Mouse (Mus musculus) G1E (cell line): Measurements from ENCODE around the gene Dmrt1.

Experiments used
- CTCF ChIP-seq: IDR thresholded peaks from 2 replicates; pipeline ENCODE4 v1.5.1; 2012; ENCODE audit warnings: low read depth, low read length, inconsistent platforms, mixed read lengths
- GATA1 ChIP-seq: IDR thresholded peaks from 2 replicates; pipeline ENCODE4 v1.6.1; 2012; ENCODE audit warnings: borderline replicate concordance, low read length, inconsistent platforms, mixed read lengths
- GATA2 ChIP-seq: IDR thresholded peaks from 2 replicates; pipeline ENCODE4 v1.6.1; 2012; ENCODE audit warnings: low read depth, low read length, inconsistent platforms, borderline replicate concordance
- POLR2AphosphoS5 ChIP-seq: IDR thresholded peaks from 2 replicates; pipeline ENCODE4 v1.6.1; 2012; ENCODE audit warnings: low read depth, low read length, inconsistent platforms; ENCODE audit not compliant: insufficient replicate concordance
- TAL1 ChIP-seq: conservative IDR thresholded peaks from 2 replicates; pipeline ENCODE4 v1.6.1; 2012; ENCODE audit warnings: low read depth, low read length, inconsistent platforms, mixed read lengths

DNA sequence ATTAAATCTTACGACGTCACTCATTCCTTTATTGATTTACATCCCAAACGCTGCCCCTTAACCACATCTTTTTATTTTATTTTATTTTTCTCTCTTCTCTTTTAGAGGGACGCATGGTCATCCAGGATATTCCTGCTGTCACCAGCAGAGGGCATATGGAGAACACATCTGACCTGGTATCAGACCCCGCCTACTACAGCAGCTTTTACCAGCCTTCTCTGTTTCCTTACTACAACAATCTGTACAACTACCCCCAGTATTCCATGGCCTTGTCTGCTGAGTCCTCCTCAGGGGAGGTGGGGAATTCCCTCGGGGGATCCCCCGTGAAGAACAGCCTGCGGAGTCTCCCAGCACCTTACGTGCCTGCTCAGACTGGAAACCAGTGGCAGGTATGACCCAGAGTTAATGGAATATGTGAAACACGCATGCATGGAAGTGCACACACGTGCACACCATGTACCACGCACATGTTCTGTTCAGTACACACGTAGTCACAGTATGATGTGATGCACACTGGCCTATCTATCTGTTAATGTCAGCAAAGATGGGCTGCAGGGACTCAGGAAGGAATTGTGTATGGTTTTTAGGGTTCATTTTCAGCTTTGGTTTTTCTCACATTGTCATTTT is 40.4 kb downstream of the Dmrt1 start:
- TF ChIP-seq CTCF (no peak), GATA1 (no peak), TAL1 (no peak), GATA2 (no peak), POLR2AphosphoS5 (no peak)
